Comparison of ENCODE assay signal across 1 mouse cellular context in genomic region chr7:27354144-27354543, GRCm38 (mm10).
TF ChIP-seq lines count a peak whose summit lies in the region.

No protein-coding gene starts in this region.

TF ChIP-seq in CH12.LX, 34 proteins besides CTCF, POLR2A, EP300 and RAD21 (continued from another document):
- TF ChIP-seq TBP (conservative IDR thresholded peaks at IDR 0.05; ENCODE audit: low read depth, low read length) (no peak), ELF1 (IDR thresholded peaks at IDR 0.05; ENCODE audit: low read depth, low read length) (peak; percentile 50; the same call in 1 of the 2 replicates)
